Mouse (Mus musculus): ENCODE results near the gene Commd7. TPM values are rescaled to one million over a fixed set of nuclear protein-coding genes. Genes with fewer than 3 reads are reported as not detected.

Gene Commd7
- total RNA-seq, 2 experiments from 2014 or later = 8.1 to 11.9 TPM

- TF ChIP-seq CTCF (IDR thresholded peaks at IDR 0.05) = peak; percentile 66
- peak overlapping the region; percentile 38 for H3K27ac ChIP-seq
- DNase-seq = peak; percentile 77
- intact Hi-C loops (cut with DNase I) = no loop called here
- H3K4me3 ChIP-seq = no peak overlapping the region
These were observed 32.4 kb downstream of the Commd7 start for GRCm38 (mm10) chr2:153600021-153600666.

- no peak for TF ChIP-seq CTCF (IDR thresholded peaks at IDR 0.05)
- Histone ChIP-seq H3K4me3 (no peak overlapping the region), H3K27ac (no peak overlapping the region)
- intact Hi-C loops (cut with DNase I) = no loop called here
- no peak for DNase-seq
These were observed 35.0 kb downstream of the Commd7 start for GRCm38 (mm10) chr2:153597626-153598025.

GRCm38 (mm10) chr2:153597014-153597413 is 35.6 kb downstream of the Commd7 start:
- no peak for TF ChIP-seq CTCF (IDR thresholded peaks at IDR 0.05)
- H3K4me3 ChIP-seq = no peak overlapping the region
- H3K27ac ChIP-seq = no peak overlapping the region
- no peak for DNase-seq
- intact Hi-C loops (cut with DNase I) = no loop called here

- Histone ChIP-seq H3K4me3 (no peak overlapping the region), H3K27ac (no peak overlapping the region)
- DNase-seq = no peak
- no peak for TF ChIP-seq CTCF (IDR thresholded peaks at IDR 0.05)
- intact Hi-C loops (cut with DNase I) = no loop called here
These were observed 37.6 kb downstream of the Commd7 start for GRCm38 (mm10) chr2:153594998-153595397.

GRCm38 (mm10) chr2:153593186-153593585 is 39.4 kb downstream of the Commd7 start:
- intact Hi-C loops (cut with DNase I) = no loop called here
- TF ChIP-seq CTCF (IDR thresholded peaks at IDR 0.05) = no peak
- DNase-seq = no peak
- H3K4me3 ChIP-seq = no peak overlapping the region
- H3K27ac ChIP-seq = no peak overlapping the region

- no peak overlapping the region for H3K4me3 ChIP-seq
- H3K27ac ChIP-seq = no peak overlapping the region
- intact Hi-C loops (cut with DNase I) = no loop called here
- no peak for TF ChIP-seq CTCF (IDR thresholded peaks at IDR 0.05)
- DNase-seq = no peak
These were observed 40.2 kb downstream of the Commd7 start for GRCm38 (mm10) chr2:153592056-153593014.

GRCm38 (mm10) chr2:153586515-153587174 is 45.9 kb downstream of the Commd7 start:
- peak; percentile 96 for TF ChIP-seq CTCF (IDR thresholded peaks at IDR 0.05)
- no peak overlapping the region for H3K27ac ChIP-seq
- peak overlapping the region; percentile 45; the same call in 1 of the 2 replicates for H3K4me3 ChIP-seq
- intact Hi-C loops (cut with DNase I) = loop anchor here (1.0 to 5.0 kb wide), 2 partner anchors 108 to 439 kb away; no protein-coding TSS in a partner anchor
- DNase-seq = peak; percentile 79

GRCm38 (mm10) chr2:153585981-153586380 is 46.6 kb downstream of the Commd7 start:
- intact Hi-C loops (cut with DNase I) = loop anchor here (1.0 to 5.0 kb wide), 2 partner anchors 108 to 439 kb away; no protein-coding TSS in a partner anchor
- no peak for DNase-seq
- H3K27ac ChIP-seq = no peak overlapping the region
- no peak for TF ChIP-seq CTCF (IDR thresholded peaks at IDR 0.05)
- no peak overlapping the region for H3K4me3 ChIP-seq

- DNase-seq = no peak
- Histone ChIP-seq H3K4me3 (no peak overlapping the region), H3K27ac (no peak overlapping the region)
- TF ChIP-seq CTCF (IDR thresholded peaks at IDR 0.05) = no peak
- intact Hi-C loops (cut with DNase I) = no loop called here
These were observed 48.2 kb downstream of the Commd7 start for GRCm38 (mm10) chr2:153584396-153584795.

GRCm38 (mm10) chr2:153583641-153584049 is 48.9 kb downstream of the Commd7 start:
- H3K27ac ChIP-seq = no peak overlapping the region
- H3K4me3 ChIP-seq = no peak overlapping the region
- intact Hi-C loops (cut with DNase I) = no loop called here
- DNase-seq = no peak
- TF ChIP-seq CTCF (IDR thresholded peaks at IDR 0.05) = no peak

GRCm38 (mm10) chr2:153582876-153583585 is 49.5 kb downstream of the Commd7 start:
- no peak for DNase-seq
- no peak for TF ChIP-seq CTCF (IDR thresholded peaks at IDR 0.05)
- intact Hi-C loops (cut with DNase I) = no loop called here
- Histone ChIP-seq H3K27ac (no peak overlapping the region), H3K4me3 (no peak overlapping the region)

GRCm38 (mm10) chr2:153581416-153581815 is 51.2 kb downstream of the Commd7 start:
- Histone ChIP-seq H3K4me3 (no peak overlapping the region), H3K27ac (no peak overlapping the region)
- no peak for TF ChIP-seq CTCF (IDR thresholded peaks at IDR 0.05)
- intact Hi-C loops (cut with DNase I) = no loop called here
- no peak for DNase-seq

All from gastrocnemius, adult 2 months (tissue).